Mouse (Mus musculus) adrenal gland, adult (tissue): ENCODE results near the gene Ppm1h.

ENCODE experiments used
- DNase-seq, 2 experiments: peaks; one replicate each; pipeline ENCODE4 v3.0.0; 2022 to 2023; ENCODE audit warnings: low spot score in 1 of 2; ENCODE audit not compliant: inconsistent age in 2 of 2

The Ppm1h gene

DNA sequence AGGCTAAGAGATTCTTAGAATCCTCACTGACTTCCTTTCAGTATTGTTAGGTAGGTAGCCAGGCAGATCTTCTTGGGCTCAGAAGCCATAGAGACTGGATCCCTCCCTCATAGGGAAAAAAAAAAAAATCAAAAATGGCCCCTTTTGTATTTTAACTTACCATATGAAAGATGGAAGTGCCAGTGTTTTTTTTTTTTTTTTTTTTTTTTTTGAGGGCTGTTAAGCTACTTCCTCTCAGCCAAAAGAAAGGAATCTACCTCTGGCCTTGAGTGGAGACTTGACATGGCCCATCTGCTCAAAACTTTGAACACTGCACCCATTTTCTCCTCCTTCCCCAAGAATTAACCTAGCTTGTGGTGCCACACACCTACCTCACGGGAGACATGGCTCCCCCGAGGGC lies 127.3 kb downstream of the Ppm1h start:
- DNase-seq = no peak

DNA sequence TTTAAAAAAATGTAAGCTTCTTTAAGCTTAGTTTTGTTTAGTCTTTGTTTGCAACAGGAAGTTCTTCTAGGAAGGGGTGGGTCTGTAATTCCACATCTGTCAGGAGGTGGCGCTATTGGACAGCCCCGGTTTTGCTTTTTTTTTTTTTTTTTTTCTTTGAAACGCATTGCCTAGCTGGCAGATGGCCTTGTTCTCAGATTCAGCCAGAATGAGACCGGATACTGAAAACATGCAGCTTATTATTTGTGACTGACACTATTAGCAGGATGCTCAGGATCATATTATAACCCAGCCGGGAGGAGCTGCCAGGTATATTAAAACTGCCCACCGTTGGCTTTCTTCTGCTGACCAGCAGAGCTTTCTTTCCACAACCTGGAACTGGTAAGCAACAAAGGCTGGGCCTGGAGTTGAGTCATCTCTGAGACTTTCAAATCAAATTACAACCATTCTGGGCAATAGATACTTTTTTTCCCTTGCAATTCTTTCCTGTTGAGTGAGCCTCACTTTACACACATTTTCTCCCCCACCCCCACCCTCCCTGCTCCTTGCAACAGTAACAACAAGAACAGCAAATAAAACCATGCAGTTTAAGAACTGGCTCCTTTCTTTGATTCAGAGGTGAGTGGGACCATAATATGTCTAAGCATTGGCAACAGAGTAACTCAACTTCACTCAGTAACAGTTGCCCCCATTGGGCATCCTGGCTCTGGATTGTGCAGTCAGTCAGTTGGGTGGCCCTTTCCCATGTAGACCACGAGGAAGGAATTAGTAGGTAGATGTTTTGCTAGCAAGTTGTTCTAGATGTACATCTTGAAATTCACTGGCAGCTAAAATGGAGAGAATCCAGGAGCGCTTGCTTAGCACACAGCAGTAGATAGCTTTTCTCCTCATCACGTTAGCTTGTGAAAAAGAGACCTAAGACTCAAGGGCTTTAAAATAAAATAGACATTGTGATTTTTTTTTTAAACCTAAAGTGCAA lies 128.9 kb downstream of the Ppm1h start:
- DNase-seq = peak; percentile 66 to 94

DNA sequence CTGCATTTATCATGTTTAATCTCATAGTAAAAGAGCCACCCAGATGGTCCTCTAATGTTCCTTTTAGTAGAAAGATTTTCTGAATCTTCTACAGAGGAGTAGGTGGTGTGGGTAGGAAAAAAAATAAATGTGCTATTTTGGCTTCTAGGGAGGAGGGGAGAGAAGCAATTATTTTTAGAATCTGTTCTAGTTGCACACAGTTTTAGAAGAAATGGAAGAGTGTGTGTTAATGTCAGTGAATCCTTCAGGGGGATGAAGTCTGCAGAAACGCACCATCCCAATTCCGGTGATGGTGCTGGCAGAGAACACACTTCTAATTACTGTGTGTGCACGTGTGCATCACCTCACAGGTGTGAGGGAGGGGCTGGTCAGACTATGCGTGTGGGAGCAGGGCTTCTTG lies 129.6 kb downstream of the Ppm1h start:
- no peak for DNase-seq

DNA sequence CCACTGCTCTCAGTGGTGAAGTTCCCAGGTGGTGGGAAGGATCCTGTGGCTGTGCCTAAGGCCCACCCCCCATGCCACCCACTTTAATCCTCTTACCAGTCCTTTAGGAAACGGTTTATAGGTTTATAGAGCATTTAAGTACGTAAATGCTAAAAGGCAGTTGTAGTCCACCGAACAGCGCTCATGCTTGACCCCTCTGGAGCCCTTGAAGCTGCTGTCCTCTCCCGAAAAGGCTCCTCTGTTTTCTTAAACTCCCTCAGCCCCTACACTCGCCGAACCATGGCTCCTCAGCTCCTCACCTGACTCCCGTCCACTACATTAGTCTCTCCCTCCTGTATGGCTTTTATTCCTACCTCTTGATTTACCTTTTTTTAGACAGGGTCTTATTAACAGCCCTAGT lies 131.3 kb downstream of the Ppm1h start:
- no peak for DNase-seq

DNA sequence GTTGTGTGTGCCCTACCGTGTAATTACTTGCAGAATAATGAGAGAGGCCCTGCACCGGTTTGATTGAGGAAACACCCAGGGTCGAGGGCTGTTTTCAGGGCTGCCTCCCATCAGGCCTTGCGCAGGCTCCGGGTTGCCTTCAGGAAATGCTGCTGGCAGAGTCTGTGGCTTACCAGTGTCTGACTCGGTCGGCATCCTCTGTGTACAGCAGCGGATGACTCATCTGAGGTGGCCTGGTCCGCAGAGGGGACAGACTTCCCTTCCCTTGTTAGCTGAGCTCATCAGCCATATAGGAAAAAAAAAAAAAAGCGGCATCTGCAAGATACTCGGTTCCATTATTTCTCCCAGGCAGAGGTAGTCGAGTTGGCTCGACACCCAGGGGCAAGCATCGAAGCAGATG lies 136.5 kb downstream of the Ppm1h start:
- DNase-seq = peak; percentile 85 to 88

DNA sequence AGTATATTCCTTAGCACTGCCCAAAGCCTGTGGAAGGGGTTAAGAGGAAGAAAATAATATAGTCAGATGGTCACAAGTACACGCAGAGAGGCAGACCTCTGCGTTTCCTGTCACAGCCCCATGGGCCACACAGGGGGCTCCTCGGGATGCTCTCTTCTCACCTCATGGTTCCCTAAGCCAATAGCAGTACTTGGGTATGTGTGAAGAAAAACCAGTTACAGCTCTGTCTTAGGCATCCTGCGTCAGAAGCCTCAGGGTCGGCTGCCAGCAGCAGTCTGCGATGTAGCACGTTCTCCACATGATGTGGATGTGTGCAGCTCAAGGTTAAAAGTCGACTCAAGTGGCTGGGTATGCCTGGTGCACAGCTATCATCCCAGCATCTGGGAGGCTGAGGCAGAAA lies 139.2 kb downstream of the Ppm1h start:
- no peak for DNase-seq

DNA sequence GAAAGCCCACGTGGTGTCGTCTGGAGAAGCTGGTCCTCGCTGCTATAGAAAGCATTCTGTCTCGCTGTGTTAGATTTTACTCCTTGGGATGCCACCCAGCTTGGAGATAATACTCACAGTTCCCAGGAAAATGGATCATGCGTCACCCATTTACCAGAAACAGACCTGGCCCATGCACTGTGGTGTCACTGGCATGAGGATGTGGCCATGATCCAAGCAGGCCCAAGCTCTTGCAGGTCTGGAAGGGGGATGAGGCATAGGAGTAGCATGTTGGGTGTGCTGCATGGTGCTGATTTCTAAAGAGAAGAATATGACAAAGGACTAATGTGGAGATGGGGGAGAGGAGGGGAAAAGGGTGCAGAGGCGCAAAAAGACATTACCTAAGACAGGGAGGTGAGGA lies 141.2 kb downstream of the Ppm1h start:
- DNase-seq = no peak

DNA sequence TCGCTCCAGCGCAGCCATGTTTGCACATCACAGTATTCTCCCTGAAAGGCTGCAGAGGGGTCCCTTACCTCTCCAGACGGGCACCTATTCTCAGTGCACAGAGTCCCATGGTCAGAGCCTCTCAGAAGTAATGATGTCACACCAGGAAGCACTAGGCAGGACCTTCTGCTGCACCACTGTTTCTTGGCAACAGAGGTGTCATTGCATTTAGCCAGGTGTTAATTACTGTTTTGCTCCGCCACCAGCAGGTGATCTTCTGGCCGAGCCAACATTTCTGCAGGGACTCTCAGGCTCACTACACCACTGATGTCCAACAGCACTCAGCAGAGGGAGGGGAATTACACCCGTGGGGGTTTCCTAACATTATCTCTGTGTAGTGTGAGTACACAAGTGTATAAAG lies 143.0 kb downstream of the Ppm1h start:
- no peak for DNase-seq

DNA sequence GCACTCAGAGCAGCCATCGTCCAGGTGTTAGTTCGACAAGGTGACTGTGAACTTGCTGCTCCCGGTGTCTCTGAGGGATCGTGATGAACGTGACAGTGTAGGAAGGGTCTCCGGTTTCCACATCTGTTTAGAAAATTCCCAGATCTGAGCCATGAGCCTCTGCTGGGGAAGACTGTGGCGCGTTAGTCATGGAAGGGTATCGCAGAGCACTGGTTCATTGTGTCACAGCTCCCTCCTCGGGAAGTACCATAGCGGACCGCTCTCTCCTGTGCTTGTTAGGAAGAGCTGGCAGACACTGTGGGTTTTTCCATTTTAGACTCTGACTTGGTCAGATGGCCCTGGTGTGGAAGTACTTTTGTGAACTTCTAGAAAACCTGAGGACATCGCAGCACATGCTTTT lies 145.1 kb downstream of the Ppm1h start:
- DNase-seq = no peak

DNA sequence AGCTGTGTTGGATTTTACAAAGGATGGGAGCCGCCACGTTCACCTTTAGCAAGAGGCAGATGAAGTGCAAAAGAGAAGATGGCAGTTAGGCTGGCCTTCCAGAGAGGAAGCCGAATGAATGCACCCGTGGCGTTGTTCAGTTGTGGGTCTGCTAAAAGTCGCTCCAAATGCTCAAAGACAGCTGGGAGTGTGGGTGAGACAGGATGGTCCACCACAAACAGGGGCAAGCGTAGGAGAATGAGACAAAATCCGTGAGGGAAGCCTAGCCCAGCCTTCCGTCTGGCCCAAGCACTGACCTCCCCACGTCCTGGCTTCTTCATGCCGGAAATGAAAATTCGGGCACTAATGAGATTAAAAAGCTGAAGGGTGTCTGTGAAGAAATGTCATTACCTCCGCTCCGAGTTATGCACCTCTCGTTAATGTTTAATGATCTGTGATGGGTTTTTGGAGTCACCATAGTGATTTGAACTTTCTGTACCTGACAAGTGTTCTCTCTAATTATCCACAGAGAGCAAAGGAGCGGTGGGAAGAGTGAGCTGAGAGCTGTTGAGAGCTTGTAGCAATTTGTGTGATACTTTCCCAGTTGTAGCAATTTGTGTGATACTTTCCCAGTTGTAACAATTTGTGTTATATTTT lies 148.3 kb downstream of the Ppm1h start:
- DNase-seq = no peak

DNA sequence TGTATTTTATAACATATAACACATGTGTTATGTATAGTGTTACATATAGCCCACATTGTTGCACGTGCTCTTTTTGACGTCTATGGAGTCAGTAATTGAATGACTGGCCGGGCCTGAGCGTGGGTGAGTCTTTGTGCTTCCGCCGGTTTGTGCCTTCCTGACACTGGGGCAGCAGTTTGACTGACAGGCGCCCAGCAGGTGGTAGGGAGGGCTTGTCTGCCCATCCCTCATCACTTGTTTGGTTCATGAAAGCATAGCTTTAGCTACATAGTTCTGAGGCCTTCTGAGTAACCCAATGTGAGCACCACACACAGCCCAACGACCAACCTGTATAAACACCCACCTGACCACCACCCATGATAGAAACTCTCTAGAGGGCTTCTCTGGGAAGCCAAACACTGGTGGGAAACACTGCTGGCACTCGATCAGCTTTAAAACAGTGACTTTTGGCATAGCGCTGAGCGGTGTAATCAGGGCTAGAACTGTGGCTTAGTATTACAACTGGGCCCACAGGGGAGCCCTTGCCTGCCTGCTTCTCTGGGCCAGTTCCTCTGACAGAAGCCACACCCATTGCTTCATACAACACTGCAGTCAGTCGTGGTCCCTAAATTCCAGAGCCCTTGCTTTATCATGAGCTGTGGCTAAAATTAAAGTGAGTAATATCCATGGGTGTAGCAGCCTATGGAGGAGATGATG lies 149.3 kb downstream of the Ppm1h start:
- DNase-seq = no peak

DNA sequence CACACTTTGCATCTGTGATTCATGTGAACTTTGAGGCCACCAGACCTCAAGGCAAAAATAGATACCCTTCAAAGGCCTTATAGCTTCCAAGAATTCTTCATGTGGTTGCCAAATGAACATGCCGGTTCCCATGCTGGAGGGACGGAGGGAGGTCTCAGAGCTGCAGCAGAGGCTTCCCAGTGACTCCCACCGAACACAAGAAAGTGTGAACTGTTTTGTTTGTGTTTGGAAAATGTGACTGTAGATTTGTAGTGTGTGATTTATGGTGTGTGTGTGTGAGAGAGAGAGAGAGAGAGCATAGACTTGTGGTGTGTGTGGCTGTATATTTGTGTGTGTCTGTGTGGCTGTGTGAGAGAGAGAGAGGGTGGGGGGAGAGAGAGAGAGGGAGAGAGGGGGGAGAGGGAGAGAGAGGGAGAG lies 151.2 kb downstream of the Ppm1h start:
- peak in 1 of 2 experiments; percentile 59 for DNase-seq

DNA sequence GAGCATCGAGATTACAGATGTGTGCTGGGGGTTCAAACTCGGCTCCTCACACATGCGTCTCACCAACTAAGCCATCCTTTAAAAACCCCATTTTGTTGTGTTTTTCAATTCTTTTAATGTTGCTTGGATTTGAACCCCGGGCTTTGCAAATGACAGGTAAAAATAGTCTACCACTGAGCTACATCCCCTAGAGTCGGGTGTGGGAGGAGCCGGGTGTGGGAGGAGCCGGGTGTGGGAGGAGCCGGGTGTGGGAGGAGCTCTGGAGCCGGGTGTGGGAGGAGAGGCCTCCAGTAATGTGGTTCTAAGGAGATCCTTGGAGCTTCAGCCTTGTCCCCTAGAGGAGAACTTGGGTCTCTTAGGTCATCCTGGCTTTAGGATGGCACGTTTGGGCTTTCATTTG lies 152.1 kb downstream of the Ppm1h start:
- DNase-seq = no peak

DNA sequence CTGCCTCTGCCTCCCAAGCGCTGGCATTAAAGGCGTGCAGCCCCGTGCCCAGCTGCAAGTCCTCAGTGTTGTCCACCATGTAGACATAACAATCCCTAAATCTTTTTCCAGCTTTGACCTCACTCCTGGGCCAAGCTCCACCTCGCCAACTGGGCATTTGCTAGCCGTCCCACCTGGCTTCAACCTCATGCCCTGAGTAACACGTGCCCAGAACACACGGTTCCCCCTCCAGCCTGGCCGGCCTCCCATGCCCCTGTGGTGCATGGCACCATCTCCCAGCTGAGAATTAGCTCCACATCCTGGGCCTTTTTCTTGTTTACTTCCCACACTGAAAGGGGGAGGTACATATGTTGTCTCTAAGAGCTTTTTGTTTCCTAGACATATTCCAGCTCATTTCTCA lies 163.5 kb downstream of the Ppm1h start:
- no peak for DNase-seq

DNA sequence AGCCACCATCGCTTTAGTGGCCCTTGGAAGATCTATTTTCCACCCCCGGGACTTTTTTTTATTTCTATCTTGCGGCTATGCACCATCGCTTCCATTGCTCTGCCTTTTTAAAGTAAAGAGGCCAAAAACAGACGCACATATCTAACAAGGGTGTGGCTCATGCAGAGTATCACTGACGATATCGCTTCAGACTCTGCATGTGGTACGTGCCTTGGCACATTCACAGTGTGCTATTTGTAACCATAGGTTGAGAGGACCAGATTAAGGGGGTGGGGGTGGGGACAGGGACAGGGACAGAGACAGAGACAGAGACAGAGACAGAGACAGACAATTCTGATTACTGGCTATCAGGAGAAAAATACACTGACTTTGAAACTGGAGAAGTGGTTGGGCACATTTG lies 164.4 kb downstream of the Ppm1h start:
- no peak for DNase-seq

DNA sequence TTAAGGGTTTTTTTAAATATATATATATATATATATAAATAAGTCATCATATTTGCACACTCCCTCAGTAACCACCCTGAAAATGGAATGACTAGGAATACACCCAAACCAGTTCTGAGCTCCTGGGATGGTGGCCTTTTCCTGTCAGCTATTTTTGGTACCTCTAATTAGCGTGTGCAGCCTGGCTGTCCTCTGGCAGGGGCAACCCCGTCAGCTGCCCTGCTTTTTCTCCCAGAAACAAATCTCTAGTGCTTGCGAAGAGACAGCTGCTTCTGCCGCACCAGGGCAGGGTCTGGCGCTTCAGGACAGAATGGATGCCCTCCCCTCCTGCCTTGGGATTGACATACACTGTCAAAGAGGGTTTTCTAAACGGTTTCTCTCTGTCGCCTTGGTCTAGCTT lies 166.9 kb downstream of the Ppm1h start:
- DNase-seq = no peak

DNA sequence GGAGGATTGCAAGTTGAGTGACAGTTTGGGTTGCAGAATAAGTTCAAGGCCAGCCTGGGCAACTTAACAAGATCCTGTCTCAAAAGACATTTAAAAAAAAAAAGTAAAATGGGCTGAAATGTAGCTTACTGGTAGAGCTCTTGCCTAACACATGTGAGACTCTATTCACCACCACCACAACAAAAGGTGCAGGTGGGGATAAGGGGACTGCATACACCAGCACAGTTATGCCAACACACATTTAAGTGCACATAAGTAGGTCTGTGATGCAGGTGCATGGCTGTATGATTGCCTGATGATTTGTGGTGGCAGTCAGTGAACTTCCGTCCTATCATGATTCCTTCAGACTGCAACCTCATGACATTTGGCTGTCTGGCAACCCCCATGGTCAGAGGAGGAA lies 167.9 kb downstream of the Ppm1h start:
- DNase-seq = no peak

DNA sequence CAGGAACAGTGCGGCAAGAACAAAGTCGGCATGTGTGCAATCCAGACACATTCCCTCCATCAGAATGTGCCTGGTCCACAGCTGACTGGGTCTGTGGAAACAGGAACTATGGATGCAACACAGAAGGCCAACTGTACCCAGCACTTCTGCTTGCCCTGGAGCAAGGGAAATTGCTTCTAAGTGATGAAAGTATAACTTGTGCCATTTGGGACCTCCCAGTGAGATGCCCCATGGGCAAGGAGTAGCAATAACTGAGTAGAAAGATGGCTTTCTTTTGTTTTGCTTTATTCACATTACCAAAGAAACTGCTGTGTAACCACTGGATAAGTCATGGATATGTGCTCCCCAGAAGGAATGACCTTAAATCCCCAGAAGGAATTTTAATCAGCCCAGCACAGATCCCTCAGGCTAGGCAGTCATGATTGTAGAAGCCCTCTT lies 169.5 kb downstream of the Ppm1h start:
- DNase-seq = no peak

DNA sequence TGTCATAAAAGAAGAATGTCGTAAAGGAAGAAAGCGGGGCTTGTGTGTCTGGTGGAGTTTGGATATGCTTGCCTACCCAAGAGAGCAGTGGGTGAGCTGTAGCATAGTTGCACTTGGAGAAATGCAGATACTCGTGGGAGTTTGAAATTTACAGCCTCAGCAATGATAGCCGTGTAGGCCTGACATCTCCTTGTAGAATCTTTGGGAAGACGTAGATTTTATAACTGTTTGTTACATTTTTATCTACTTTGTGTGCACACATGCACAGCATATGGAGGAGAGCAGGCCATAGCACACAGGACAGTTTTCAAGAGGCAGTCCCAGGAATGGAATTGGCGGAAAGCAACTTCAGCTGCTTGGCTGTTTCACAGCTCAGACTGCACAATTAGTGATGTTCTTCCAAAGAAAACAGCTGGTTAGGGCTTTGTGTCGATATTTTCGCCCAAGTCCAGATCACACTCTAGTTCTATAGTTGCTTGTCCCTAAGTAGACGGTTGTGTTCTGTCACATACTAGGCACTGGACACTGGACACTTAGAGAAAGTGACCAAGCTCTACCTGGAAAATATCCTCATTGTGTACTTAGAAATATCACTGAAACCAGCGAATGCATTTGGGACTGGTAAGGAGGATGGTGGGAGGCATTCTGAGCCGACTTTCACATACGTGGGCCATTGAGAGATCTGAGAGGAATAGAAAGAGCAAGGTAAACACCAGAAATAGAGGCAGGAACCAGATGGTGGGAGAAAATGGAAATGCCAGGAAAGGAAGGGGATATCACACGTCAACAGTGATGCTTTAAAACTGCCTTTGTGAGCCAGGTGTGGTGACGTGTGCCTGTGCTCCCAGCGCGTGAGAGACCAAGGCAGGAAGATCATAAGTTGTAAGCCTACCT lies 173.0 kb downstream of the Ppm1h start:
- DNase-seq = no peak

DNA sequence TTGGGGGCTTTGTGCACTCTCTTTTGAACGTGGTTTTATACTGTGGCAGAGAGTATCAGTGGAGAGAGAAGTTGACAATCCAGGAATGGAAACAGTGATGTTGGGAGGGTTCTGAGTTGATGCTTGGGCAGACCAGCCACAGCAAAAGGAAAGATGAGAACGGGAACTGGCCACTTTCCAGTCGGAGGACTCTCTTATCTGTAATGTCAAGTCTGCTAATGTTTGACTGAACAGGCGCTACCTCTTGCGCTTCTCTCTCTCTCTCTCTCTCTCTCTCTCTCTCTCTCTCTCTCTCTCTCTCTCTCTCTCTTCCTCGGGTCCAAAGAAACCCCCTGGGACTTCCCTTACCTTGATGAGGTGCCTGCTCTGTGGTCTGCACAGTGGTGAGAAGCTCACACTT lies 176.0 kb downstream of the Ppm1h start:
- no peak for DNase-seq

DNA sequence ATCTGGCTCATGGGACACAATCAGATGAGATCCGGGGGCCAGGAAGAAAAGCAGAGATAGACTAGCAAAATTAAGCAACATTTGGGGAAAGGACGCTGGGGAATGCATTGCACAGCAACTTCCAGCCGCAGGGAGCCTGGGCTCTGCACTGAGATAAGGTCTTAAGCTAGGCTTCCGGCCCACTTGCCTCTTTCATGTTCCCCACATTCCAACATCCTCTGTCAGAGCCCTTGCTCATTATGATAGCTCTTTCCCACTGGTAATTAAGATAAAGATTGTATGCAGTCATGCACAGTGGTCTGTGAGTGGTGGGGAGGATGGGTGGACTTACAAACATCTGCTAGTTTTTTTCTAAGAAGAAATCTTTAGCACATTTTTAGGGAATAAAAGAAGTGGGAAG lies 176.6 kb downstream of the Ppm1h start:
- no peak for DNase-seq
